Mouse (Mus musculus): Measurements from ENCODE around the gene Dynlt1c. TPM values are rescaled to one million over a fixed set of nuclear protein-coding genes. Genes with fewer than 3 reads are reported as not detected.
"Not testable (repeated sequence)": the region's sequence is repeated elsewhere in the genome, so short reads cannot be mapped to it uniquely, and the experiment has no call there.

Gene Dynlt1c
- polyA plus RNA-seq, 1 experiment from 2014 or later: 55.0 TPM

- not testable (repeated sequence) for H3K4me3 ChIP-seq (replicated peaks); H3K9ac ChIP-seq; H3K27me3 ChIP-seq; H3K4me2 ChIP-seq; H3K9me3 ChIP-seq; H3K4me1 ChIP-seq; H3K36me3 ChIP-seq (replicated peaks); ATAC-seq (ENCODE audit: low FRiP score); H3K27ac ChIP-seq
- WGBS: 87% methylated on average over 4 of the region's 4 CpGs
Measured at GRCm38 (mm10) chr17:6645668-6646067, 44.2 kb downstream of the Dynlt1c start.

- H3K4me1 ChIP-seq; H3K4me3 ChIP-seq (replicated peaks); H3K36me3 ChIP-seq (replicated peaks); ATAC-seq (ENCODE audit: low FRiP score); H3K27me3 ChIP-seq; H3K27ac ChIP-seq; H3K9me3 ChIP-seq; H3K9ac ChIP-seq; H3K4me2 ChIP-seq: not testable (repeated sequence)
- 97% methylated on average over 8 of the region's 8 CpGs for whole genome bisulfite sequencing
Measured at GRCm38 (mm10) chr17:6646841-6647240, 45.4 kb downstream of the Dynlt1c start.

- WGBS: 97% methylated on average over 3 of the region's 3 CpGs
- not testable (repeated sequence) for H3K27ac ChIP-seq, H3K27me3 ChIP-seq
Measured at GRCm38 (mm10) chr17:6647452-6647851, 46.0 kb downstream of the Dynlt1c start.

GRCm38 (mm10) chr17:6650904-6651565, 49.6 kb downstream of the Dynlt1c start:
- not testable (repeated sequence) for H3K4me3 ChIP-seq (replicated peaks); ATAC-seq (ENCODE audit: low FRiP score); H3K9ac ChIP-seq; H3K36me3 ChIP-seq (replicated peaks); H3K27ac ChIP-seq; H3K27me3 ChIP-seq; H3K4me1 ChIP-seq; H3K4me2 ChIP-seq; H3K9me3 ChIP-seq
- WGBS: 88% methylated on average over 5 of the region's 7 CpGs

More at GRCm38 (mm10) chr17:6647452-6647851, 46.0 kb downstream of the Dynlt1c start:
- not testable (repeated sequence) for H3K9me3 ChIP-seq; H3K4me1 ChIP-seq; ATAC-seq (ENCODE audit: low FRiP score); H3K9ac ChIP-seq; H3K4me3 ChIP-seq (replicated peaks); H3K36me3 ChIP-seq (replicated peaks); H3K4me2 ChIP-seq

GRCm38 (mm10) chr17:6653341-6653946, 52.0 kb downstream of the Dynlt1c start:
- H3K27me3 ChIP-seq; H3K4me3 ChIP-seq (replicated peaks); H3K27ac ChIP-seq; H3K9ac ChIP-seq; ATAC-seq (ENCODE audit: low FRiP score); H3K4me1 ChIP-seq; H3K4me2 ChIP-seq; H3K36me3 ChIP-seq (replicated peaks); H3K9me3 ChIP-seq: not testable (repeated sequence)
- 85% methylated on average over 4 of the region's 5 CpGs for WGBS

- not testable (repeated sequence) for H3K27me3 ChIP-seq; H3K9me3 ChIP-seq; H3K36me3 ChIP-seq (replicated peaks); H3K4me1 ChIP-seq
- peak overlapping the region; percentile 50 for H3K4me3 ChIP-seq (replicated peaks)
- peak overlapping the region; percentile 43 for H3K4me2 ChIP-seq
- H3K27ac ChIP-seq: peak overlapping the region; percentile 80
- 0% methylated on average over 36 of the region's 36 CpGs for WGBS
- peak; percentile 93 for ATAC-seq (ENCODE audit: low FRiP score)
- peak overlapping the region; percentile 57 for H3K9ac ChIP-seq
Measured at GRCm38 (mm10) chr17:6655087-6655511, 53.6 kb downstream of the Dynlt1c start.

- H3K27me3 ChIP-seq; H3K9me3 ChIP-seq; H3K4me1 ChIP-seq; H3K36me3 ChIP-seq (replicated peaks): not testable (repeated sequence)
- H3K4me3 ChIP-seq (replicated peaks): peak within 1 kb of the TSS; percentile 50
- H3K9ac ChIP-seq: peak within 1 kb of the TSS; percentile 57
- peak within 1 kb of the TSS; percentile 43 for H3K4me2 ChIP-seq
- 4% methylated on average over 20 of the region's 33 CpGs for WGBS
- peak within 1 kb of the TSS; percentile 80 for H3K27ac ChIP-seq
- peak; percentile 95 for ATAC-seq (ENCODE audit: low FRiP score)
Measured at GRCm38 (mm10) chr17:6655567-6656281, 54.3 kb downstream of the Dynlt1c start, which contains the start of gene Dynlt1f. Dynlt1f (minus strand) TSS chr17:6655900.

GRCm38 (mm10) chr17:6656471-6656870, 55.0 kb downstream of the Dynlt1c start:
- H3K4me3 ChIP-seq (replicated peaks); H3K4me1 ChIP-seq; H3K36me3 ChIP-seq (replicated peaks); ATAC-seq (ENCODE audit: low FRiP score); H3K9ac ChIP-seq; H3K27ac ChIP-seq; H3K4me2 ChIP-seq; H3K9me3 ChIP-seq; H3K27me3 ChIP-seq: not testable (repeated sequence)
- WGBS: 93% methylated on average over 1 of the region's 3 CpGs

GRCm38 (mm10) chr17:6658801-6659200, 57.3 kb downstream of the Dynlt1c start, which contains the start of gene Sytl3:
Sytl3 (plus strand) TSS chr17:6659093.
- not testable (repeated sequence) for H3K4me3 ChIP-seq (replicated peaks); H3K9ac ChIP-seq; ATAC-seq (ENCODE audit: low FRiP score); H3K27ac ChIP-seq; H3K27me3 ChIP-seq; H3K36me3 ChIP-seq (replicated peaks); H3K4me1 ChIP-seq; H3K4me2 ChIP-seq; H3K9me3 ChIP-seq
- WGBS: 93% methylated on average over 6 of the region's 7 CpGs

Other genes starting within 250 kb of the Dynlt1c start
- gene Dynlt1b, start 171.6 kb upstream of the Dynlt1c start, polyA plus RNA-seq (2016; fragmentation: Nextera tagmentation; extraction: Ambion mirVana): 683 and 693 TPM in 2 replicates
- 283 and 293 TPM in 2 replicates for gene Dynlt1f, start 54.2 kb downstream of the Dynlt1c start, polyA plus RNA-seq (2016; fragmentation: Nextera tagmentation; extraction: Ambion mirVana)
- 0.17 and 0.51 TPM in 2 replicates for gene Sytl3, start 57.4 kb downstream of the Dynlt1c start, polyA plus RNA-seq (2016; fragmentation: Nextera tagmentation; extraction: Ambion mirVana)
- 115 and 122 TPM in 2 replicates for gene Ezr, start 181.1 kb downstream of the Dynlt1c start, polyA plus RNA-seq (2016; fragmentation: Nextera tagmentation; extraction: Ambion mirVana)